Mouse (Mus musculus) intestine, embryonic 14.5 days (tissue): ENCODE results near the gene Bub1b. TPM values are rescaled to one million over a fixed set of nuclear protein-coding genes. Genes with fewer than 3 reads are reported as not detected.

ENCODE experiments used
- ATAC-seq: fragments of 200-750 bp; cut with Nextera tagmentation; replicated peaks from 2 replicates; pipeline ENCODE4 v1.8.0; 2017; ENCODE audit warnings: low read depth, moderate number of reproducible peaks, moderate TSS enrichment, moderate library complexity; ENCODE audit not compliant: low FRiP score, low TSS enrichment
- DNase-seq: peaks from one replicate; pipeline ENCODE4 v3.0.0-alpha.2; 2018; ENCODE audit warnings: low spot score
- H3K27ac ChIP-seq: fragments of 300-500 bp; sonication (generic); 2 replicates; pipeline ENCODE4 v1.5.1; 2014; ENCODE audit warnings: low read depth, mild to moderate bottlenecking, control low read depth
- H3K27me3 ChIP-seq: fragments of 300-500 bp; sonication (generic); replicated peaks from 2 replicates; pipeline ENCODE4 v1.6.1; 2014; ENCODE audit warnings: low read length, control low read depth; ENCODE audit not compliant: control insufficient read depth, insufficient read depth
- H3K36me3 ChIP-seq: fragments of 300-500 bp; sonication (generic); 2 replicates; pipeline ENCODE4 v1.6.1; 2014; ENCODE audit warnings: low read length, control low read depth; ENCODE audit not compliant: control insufficient read depth, insufficient read depth
- H3K4me1 ChIP-seq: fragments of 300-500 bp; sonication (generic); replicated peaks from 2 replicates; pipeline ENCODE4 v1.6.1; 2014; ENCODE audit warnings: low read length, control low read depth, mixed read lengths; ENCODE audit not compliant: control insufficient read depth, insufficient read depth
- H3K4me2 ChIP-seq: fragments of 300-500 bp; sonication (generic); 2 replicates; pipeline ENCODE4 v1.6.1; 2014; ENCODE audit warnings: low read length
- H3K4me3 ChIP-seq: fragments of 300-500 bp; sonication (generic); 2 replicates; pipeline ENCODE4 v1.5.1; 2014; ENCODE audit warnings: low read depth, low read length, control low read depth, mixed read lengths
- H3K9ac ChIP-seq: fragments of 300-500 bp; sonication (generic); 2 replicates; pipeline ENCODE4 v1.6.1; 2014; ENCODE audit warnings: mild to moderate bottlenecking, low read length
- H3K9me3 ChIP-seq: fragments of 300-500 bp; sonication (generic); 2 replicates; pipeline ENCODE4 v1.6.1; 2016; ENCODE audit warnings: low read length, control low read depth; ENCODE audit not compliant: control insufficient read depth
- WGBS: fragments of 180-500 bp; shearing (Covaris S2); extraction: QIAGEN DNeasy Blood & Tissue Kit; methylation state at CpG from one replicate; pipeline ENCODE4 v1.1.7; 2014; 5-methylcytosine and 5-hydroxymethylcytosine counted together
- polyA plus RNA-seq: library from polyadenylated mRNA; unstranded; fragments of >200 nt; fragmentation: Nextera tagmentation; extraction: Ambion mirVana; gene quantifications from 2 replicates; pipeline ENCODE4 v1.2.1, GENCODE M21; 2014

The Bub1b gene
- polyA plus RNA-seq, 1 experiment from 2014 or later = 81.4 TPM

- 81% methylated on average over 4 of the region's 4 CpGs for WGBS
- no peak for DNase-seq
- Histone ChIP-seq H3K4me3 (no peak overlapping the region), H3K27ac (no peak overlapping the region), H3K9ac (no peak overlapping the region), H3K36me3 (no peaks in the 10 kb centered on the region), H3K4me1 (peaks cover 7% of the 10 kb centered on the region; the same call in 1 of the 2 replicates), H3K9me3 (no peaks in the 10 kb centered on the region), H3K27me3 (peaks cover 17% of the 10 kb centered on the region), H3K4me2 (no peak overlapping the region)
- no peak for ATAC-seq
Observed at GRCm38 (mm10) chr2:118665616-118666015, 67.6 kb downstream of the Bub1b start.

GRCm38 (mm10) chr2:118667181-118667580 is 69.2 kb downstream of the Bub1b start:
- H3K27ac ChIP-seq = no peak overlapping the region
- ATAC-seq (no peak), DNase-seq (no peak)
- H3K4me3 ChIP-seq = no peak overlapping the region
- no peak overlapping the region for H3K4me2 ChIP-seq
- peaks cover 7% of the 10 kb centered on the region; the same call in 1 of the 2 replicates for H3K4me1 ChIP-seq
- H3K9me3 ChIP-seq = no peaks in the 10 kb centered on the region
- no peak overlapping the region for H3K9ac ChIP-seq
- peaks cover 14% of the 10 kb centered on the region for H3K27me3 ChIP-seq
- 58% methylated on average over 5 of the region's 5 CpGs for WGBS
- no peaks in the 10 kb centered on the region for H3K36me3 ChIP-seq

GRCm38 (mm10) chr2:118669245-118669644 is 71.2 kb downstream of the Bub1b start:
- Histone ChIP-seq H3K27me3 (peaks cover 16% of the 10 kb centered on the region), H3K9me3 (no peaks in the 10 kb centered on the region), H3K4me2 (no peak overlapping the region), H3K27ac (no peak overlapping the region), H3K36me3 (no peaks in the 10 kb centered on the region), H3K4me1 (no peaks in the 10 kb centered on the region), H3K9ac (no peak overlapping the region), H3K4me3 (no peak overlapping the region)
- no peak for ATAC-seq
- DNase-seq = no peak
- 56% methylated on average over 6 of the region's 6 CpGs for WGBS

GRCm38 (mm10) chr2:118669785-118670184 is 71.8 kb downstream of the Bub1b start:
- 32% methylated on average over 2 of the region's 2 CpGs for WGBS
- no peak for DNase-seq
- Histone ChIP-seq H3K9ac (no peak overlapping the region), H3K27me3 (peaks cover 20% of the 10 kb centered on the region), H3K4me1 (no peaks in the 10 kb centered on the region), H3K9me3 (no peaks in the 10 kb centered on the region), H3K36me3 (no peaks in the 10 kb centered on the region), H3K4me2 (no peak overlapping the region), H3K4me3 (no peak overlapping the region), H3K27ac (no peak overlapping the region)
- no peak for ATAC-seq

GRCm38 (mm10) chr2:118671728-118672127 is 73.7 kb downstream of the Bub1b start:
- peaks cover 38% of the 10 kb centered on the region for H3K27me3 ChIP-seq

GRCm38 (mm10) chr2:118673686-118674465 is 75.9 kb downstream of the Bub1b start:
- Histone ChIP-seq H3K4me1 (peaks cover 5% of the 10 kb centered on the region), H3K36me3 (no peaks in the 10 kb centered on the region), H3K4me3 (no peak overlapping the region), H3K9ac (no peak overlapping the region), H3K9me3 (no peaks in the 10 kb centered on the region), H3K27me3 (peaks cover 60% of the 10 kb centered on the region), H3K27ac (no peak overlapping the region), H3K4me2 (no peak overlapping the region)
- ATAC-seq (no peak), DNase-seq (no peak)
- WGBS = 32% methylated on average over 15 of the region's 15 CpGs

More at GRCm38 (mm10) chr2:118671728-118672127, 73.7 kb downstream of the Bub1b start:
- DNase-seq (no peak), ATAC-seq (no peak)
- H3K4me2 ChIP-seq = no peak overlapping the region
- no peak overlapping the region for H3K4me3 ChIP-seq
- H3K27ac ChIP-seq = no peak overlapping the region
- no peaks in the 10 kb centered on the region for H3K4me1 ChIP-seq
- no peak overlapping the region for H3K9ac ChIP-seq
- H3K9me3 ChIP-seq = no peaks in the 10 kb centered on the region
- H3K36me3 ChIP-seq = no peaks in the 10 kb centered on the region
- 92% methylated on average over 1 of the region's 1 CpGs for WGBS

- H3K4me1 ChIP-seq = peaks cover 5% of the 10 kb centered on the region
- H3K36me3 ChIP-seq = no peaks in the 10 kb centered on the region
- no peaks in the 10 kb centered on the region for H3K9me3 ChIP-seq
- no peak overlapping the region for H3K4me2 ChIP-seq
- peaks cover 66% of the 10 kb centered on the region for H3K27me3 ChIP-seq
- DNase-seq (no peak), ATAC-seq (no peak)
- no peak overlapping the region for H3K9ac ChIP-seq
- H3K4me3 ChIP-seq = no peak overlapping the region
- H3K27ac ChIP-seq = no peak overlapping the region
- whole genome bisulfite sequencing = 23% methylated on average over 7 of the region's 7 CpGs
Observed at GRCm38 (mm10) chr2:118674500-118674899, 76.5 kb downstream of the Bub1b start.

- under 1% methylated on average over 89 of the region's 89 CpGs for WGBS
- ATAC-seq = peak; percentile 75
- Histone ChIP-seq H3K4me3 (peak overlapping the region; percentile 47), H3K4me2 (peak overlapping the region; percentile 96), H3K27ac (no peak overlapping the region), H3K4me1 (peaks cover 5% of the 10 kb centered on the region), H3K27me3 (peaks cover 67% of the 10 kb centered on the region), H3K36me3 (no peaks in the 10 kb centered on the region), H3K9me3 (no peaks in the 10 kb centered on the region), H3K9ac (peak overlapping the region; percentile 53)
- DNase-seq = peak; percentile 76
Observed at GRCm38 (mm10) chr2:118676839-118677741, 79.1 kb downstream of the Bub1b start.
